Mouse (Mus musculus) forebrain, postnatal 0 days (tissue): ENCODE results near the gene Zc2hc1b. TPM values are rescaled to one million over a fixed set of nuclear protein-coding genes. Genes with fewer than 3 reads are reported as not detected.

Source experiments
- ATAC-seq: fragments of 200-750 bp; cut with Nextera tagmentation; 2 replicates; pipeline ENCODE4 v1.8.0; 2017; ENCODE audit warnings: mild to moderate bottlenecking, moderate library complexity
- DNase-seq: peaks from one replicate; pipeline ENCODE4 v3.0.0-alpha.2; 2015
- H3K27ac ChIP-seq: fragments of 300-500 bp; sonication (generic); 2 replicates; pipeline ENCODE4 v1.5.1; 2014; ENCODE audit warnings: low read depth, mild to moderate bottlenecking, antibody characterized with exemption, low read length, moderate library complexity, mixed read lengths
- H3K27me3 ChIP-seq: fragments of 300-500 bp; sonication (generic); 2 replicates; pipeline ENCODE4 v1.6.1; 2014; ENCODE audit warnings: mild to moderate bottlenecking, low read length, mixed read lengths; ENCODE audit not compliant: insufficient read depth
- H3K36me3 ChIP-seq: fragments of 300-500 bp; sonication (generic); 2 replicates; pipeline ENCODE4 v1.6.1; 2014; ENCODE audit warnings: mild to moderate bottlenecking, moderate library complexity; ENCODE audit not compliant: insufficient read depth
- H3K4me1 ChIP-seq: fragments of 300-500 bp; sonication (generic); 2 replicates; pipeline ENCODE4 v1.6.1; 2014; ENCODE audit warnings: antibody characterized with exemption; ENCODE audit not compliant: insufficient read depth
- H3K4me2 ChIP-seq: fragments of 300-500 bp; sonication (generic); 2 replicates; pipeline ENCODE4 v1.6.1; 2014; ENCODE audit warnings: low read depth, mild to moderate bottlenecking, moderate library complexity
- H3K4me3 ChIP-seq: fragments of 300-500 bp; sonication (generic); 2 replicates; pipeline ENCODE4 v1.5.1; 2014; ENCODE audit warnings: low read depth, low read length, mixed read lengths
- H3K9ac ChIP-seq: fragments of 300-500 bp; sonication (generic); 2 replicates; pipeline ENCODE4 v1.6.1; 2014; ENCODE audit warnings: mild to moderate bottlenecking
- H3K9me3 ChIP-seq: fragments of 300-500 bp; sonication (generic); 2 replicates; pipeline ENCODE4 v1.6.1; 2016; ENCODE audit warnings: low read length
- CTCF ChIP-seq: sonication (generic); IDR thresholded peaks from 2 replicates; pipeline ENCODE4 v1.5.1; 2016; ENCODE audit warnings: antibody characterized with exemption, control low read depth, low read depth
- WGBS: fragments of 180-500 bp; shearing (Covaris S2); extraction: QIAGEN DNeasy Blood & Tissue Kit; methylation state at CpG from one replicate; pipeline ENCODE4 v1.1.7; 2014; 5-methylcytosine and 5-hydroxymethylcytosine counted together
- polyA plus RNA-seq: library from polyadenylated mRNA; unstranded; fragments of >200 nt; fragmentation: Nextera tagmentation; extraction: Ambion mirVana; gene quantifications from 2 replicates; pipeline ENCODE4 v1.2.1, GENCODE M21; 2015
- total RNA-seq: library from RNA; depleted of rRNA; stranded (reverse); fragments of >200 nt; gene quantifications from 2 replicates; pipeline ENCODE4 v1.2.3, GENCODE M21; 2014

Gene Zc2hc1b
- total and polyA plus RNA-seq, 2 experiments from 2014 or later = not detected

- Histone ChIP-seq H3K9me3 (no peaks in the 10 kb centered on the region), H3K9ac (no peak overlapping the region), H3K27ac (no peak overlapping the region), H3K27me3 (no peaks in the 10 kb centered on the region), H3K36me3 (no peaks in the 10 kb centered on the region), H3K4me1 (no peaks in the 10 kb centered on the region), H3K4me2 (no peak overlapping the region), H3K4me3 (no peak overlapping the region)
- WGBS = 64% methylated on average over 7 of the region's 7 CpGs
- DNase-seq (no peak), ATAC-seq (no peak)
- TF ChIP-seq CTCF = no peak
Observed at GRCm38 (mm10) chr10:13127946-13128345, 49.9 kb downstream of the Zc2hc1b start.

DNA sequence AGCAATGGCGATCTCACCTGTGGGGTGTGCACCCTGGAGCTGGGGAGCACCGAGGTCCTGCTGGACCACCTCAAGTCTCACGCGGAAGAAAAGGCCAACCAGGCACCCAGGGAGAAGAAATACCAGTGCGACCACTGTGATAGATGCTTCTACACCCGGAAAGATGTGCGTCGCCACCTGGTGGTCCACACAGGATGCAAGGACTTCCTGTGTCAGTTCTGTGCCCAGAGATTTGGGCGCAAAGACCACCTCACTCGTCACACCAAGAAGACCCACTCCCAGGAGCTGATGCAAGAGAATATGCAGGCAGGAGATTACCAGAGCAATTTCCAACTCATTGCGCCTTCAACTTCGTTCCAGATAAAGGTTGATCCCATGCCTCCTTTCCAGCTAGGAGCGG lies 50.5 kb downstream of the Zc2hc1b start:
- Histone ChIP-seq H3K27me3 (no peaks in the 10 kb centered on the region), H3K4me2 (no peak overlapping the region), H3K9me3 (no peaks in the 10 kb centered on the region), H3K4me1 (no peaks in the 10 kb centered on the region), H3K27ac (no peak overlapping the region), H3K9ac (no peak overlapping the region), H3K36me3 (no peaks in the 10 kb centered on the region), H3K4me3 (no peak overlapping the region)
- WGBS = 77% methylated on average over 13 of the region's 13 CpGs
- ATAC-seq = no peak
- no peak for DNase-seq
- peak; percentile 51 for TF ChIP-seq CTCF

DNA sequence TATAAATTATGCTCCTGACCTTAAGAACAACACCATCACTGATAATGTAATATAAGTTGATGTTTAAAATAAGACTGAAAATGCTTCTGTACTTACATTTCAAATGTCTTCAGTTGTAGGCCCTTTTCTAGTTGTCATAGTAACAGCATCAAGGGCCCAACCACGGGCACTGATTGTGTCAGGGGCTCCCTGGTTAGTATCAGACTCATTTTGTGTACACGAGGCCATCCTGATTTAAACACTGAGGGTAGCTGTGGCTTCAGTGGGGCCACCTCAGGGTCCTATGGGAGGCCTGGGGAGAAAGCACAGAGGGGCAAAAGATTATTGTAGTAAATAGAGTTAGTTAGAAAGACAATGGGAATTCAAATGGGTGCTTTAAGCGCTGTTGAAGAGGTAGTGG lies 52.0 kb downstream of the Zc2hc1b start:
- no peak overlapping the region for H3K27ac ChIP-seq
- TF ChIP-seq CTCF = no peak
- H3K9me3 ChIP-seq = no peaks in the 10 kb centered on the region
- no peak overlapping the region for H3K4me3 ChIP-seq
- H3K4me2 ChIP-seq = no peak overlapping the region
- no peak for ATAC-seq
- 53% methylated on average over 3 of the region's 3 CpGs for WGBS
- H3K9ac ChIP-seq = no peak overlapping the region
- no peak for DNase-seq
- no peaks in the 10 kb centered on the region for H3K27me3 ChIP-seq
- no peaks in the 10 kb centered on the region for H3K36me3 ChIP-seq
- no peaks in the 10 kb centered on the region for H3K4me1 ChIP-seq

DNA sequence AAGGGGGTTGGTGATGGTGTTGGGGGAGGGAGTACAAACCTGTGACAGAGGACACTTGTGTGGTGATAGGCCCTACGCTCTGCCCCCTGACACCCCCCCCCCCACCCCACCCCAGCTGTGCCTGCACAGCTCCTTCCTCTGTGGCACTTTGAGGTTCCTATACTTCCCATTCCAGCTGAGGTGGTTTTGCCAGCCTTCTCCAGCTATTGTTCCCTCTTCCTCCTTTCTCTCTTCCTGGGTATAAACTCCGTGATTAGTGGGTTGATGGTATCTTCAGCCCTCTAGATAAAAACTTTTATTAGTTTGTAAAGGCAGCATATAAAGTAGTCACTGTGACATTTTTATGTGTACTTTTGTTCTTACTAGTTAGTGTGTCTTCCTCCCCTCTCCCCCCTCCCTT lies 58.5 kb downstream of the Zc2hc1b start:
- H3K4me3 ChIP-seq = no peak overlapping the region
- no peak overlapping the region for H3K4me2 ChIP-seq
- no peak overlapping the region for H3K9ac ChIP-seq
- no peak overlapping the region for H3K27ac ChIP-seq
- no peaks in the 10 kb centered on the region for H3K27me3 ChIP-seq
- no peak for DNase-seq
- TF ChIP-seq CTCF = no peak
- H3K9me3 ChIP-seq = no peaks in the 10 kb centered on the region
- WGBS = 56% methylated on average over 2 of the region's 2 CpGs
- H3K4me1 ChIP-seq = 0 out of 2 replicates have a peak, but pooled peaks cover 11% of the 10 kb centered on the region
- H3K36me3 ChIP-seq = no peaks in the 10 kb centered on the region
- no peak for ATAC-seq

DNA sequence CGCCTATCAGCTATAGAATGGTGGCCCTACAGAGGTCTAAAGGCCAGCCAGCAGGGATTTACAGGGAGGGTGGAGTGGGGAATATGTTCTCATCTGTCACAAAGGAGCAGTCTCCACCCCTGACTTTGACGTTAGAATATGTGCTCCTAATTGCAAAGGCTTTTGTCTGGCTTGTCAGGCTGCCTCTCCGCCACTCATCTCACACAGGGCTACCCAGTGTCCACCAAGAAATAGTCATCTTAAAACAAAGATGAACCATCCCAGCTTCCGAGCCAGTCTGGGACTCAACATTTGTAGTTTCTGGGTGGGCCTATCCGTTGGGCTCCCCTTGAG lies 59.1 kb downstream of the Zc2hc1b start:
- H3K9ac ChIP-seq = no peak overlapping the region
- H3K4me1 ChIP-seq = 0 out of 2 replicates have a peak, but pooled peaks cover 11% of the 10 kb centered on the region
- H3K27ac ChIP-seq = no peak overlapping the region
- ATAC-seq = no peak
- H3K36me3 ChIP-seq = no peaks in the 10 kb centered on the region
- TF ChIP-seq CTCF = no peak
- no peaks in the 10 kb centered on the region for H3K27me3 ChIP-seq
- no peaks in the 10 kb centered on the region for H3K9me3 ChIP-seq
- no peak overlapping the region for H3K4me3 ChIP-seq
- H3K4me2 ChIP-seq = no peak overlapping the region
- WGBS = 43% methylated on average over 5 of the region's 5 CpGs
- no peak for DNase-seq

GRCm38 (mm10) chr10:13118024-13118769 lies 59.6 kb downstream of the Zc2hc1b start:
- Histone ChIP-seq H3K27me3 (no peaks in the 10 kb centered on the region), H3K9me3 (no peaks in the 10 kb centered on the region), H3K4me3 (no peak overlapping the region), H3K9ac (no peak overlapping the region), H3K27ac (no peak overlapping the region), H3K4me2 (no peak overlapping the region), H3K4me1 (0 out of 2 replicates have a peak, but pooled peaks cover 11% of the 10 kb centered on the region), H3K36me3 (no peaks in the 10 kb centered on the region)
- no peak for TF ChIP-seq CTCF
- DNase-seq (no peak), ATAC-seq (no peak)
- WGBS = 36% methylated on average over 7 of the region's 7 CpGs

DNA sequence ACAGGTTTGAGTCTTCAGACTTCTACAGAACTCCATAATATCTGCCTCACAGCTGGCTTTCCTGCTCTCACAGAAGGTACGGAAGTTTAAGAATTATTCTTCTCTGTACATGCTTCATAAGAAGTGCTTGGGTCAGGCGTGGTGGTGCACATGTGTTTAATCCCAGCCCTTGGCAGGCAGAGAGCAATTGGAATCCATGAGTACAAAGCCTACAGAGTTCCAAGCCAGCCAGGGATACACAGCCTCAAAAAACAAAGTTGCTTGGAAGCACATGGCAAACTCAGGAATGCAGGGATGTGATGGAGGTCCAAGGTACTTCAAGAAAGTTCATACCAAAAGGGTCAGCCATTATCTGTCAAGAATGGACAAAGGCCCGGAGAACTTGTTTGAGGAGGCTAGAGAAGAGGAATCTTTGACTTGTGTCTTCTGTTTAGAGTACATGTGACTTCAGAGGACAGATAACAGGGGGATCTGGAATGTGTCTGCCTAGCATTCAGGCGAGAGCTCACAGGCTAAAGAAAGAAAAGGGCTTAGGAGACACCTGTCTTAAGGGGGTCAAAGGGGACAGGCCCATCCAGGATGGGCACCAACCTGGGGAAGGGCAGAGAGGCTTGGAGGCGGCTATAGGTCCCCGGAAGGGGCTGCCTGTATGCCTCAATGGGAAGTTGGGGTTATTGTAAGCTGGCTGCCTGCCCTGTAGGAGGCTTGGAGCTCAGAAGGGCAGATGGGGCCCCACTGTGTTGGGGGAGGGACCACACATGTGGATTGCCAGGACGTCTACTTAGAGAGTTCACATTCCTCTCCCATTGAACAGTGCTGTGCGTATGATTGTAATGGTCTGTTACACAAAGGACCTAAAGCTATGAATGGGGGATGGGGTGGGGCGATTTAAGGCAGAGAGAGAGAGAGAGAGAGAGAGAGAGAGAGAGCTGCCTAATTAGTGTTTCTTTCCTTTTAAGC lies 60.8 kb downstream of the Zc2hc1b start:
- whole genome bisulfite sequencing = 18% methylated on average over 9 of the region's 9 CpGs
- ATAC-seq = peak; percentile 28; the same call in 1 of the 2 replicates
- DNase-seq = no peak
- no peaks in the 10 kb centered on the region for H3K9me3 ChIP-seq
- H3K4me1 ChIP-seq = 0 out of 2 replicates have a peak, but pooled peaks cover 11% of the 10 kb centered on the region
- TF ChIP-seq CTCF = no peak
- H3K36me3 ChIP-seq = no peaks in the 10 kb centered on the region
- no peaks in the 10 kb centered on the region for H3K27me3 ChIP-seq
- no peak overlapping the region for H3K27ac ChIP-seq
- no peak overlapping the region for H3K4me2 ChIP-seq
- no peak overlapping the region for H3K9ac ChIP-seq
- H3K4me3 ChIP-seq = no peak overlapping the region
